Mouse (Mus musculus) CH12.LX (cell line): ENCODE data around the gene Agtpbp1. TPM values are rescaled to one million over a fixed set of nuclear protein-coding genes. Genes with fewer than 3 reads are reported as not detected.

Experiments used
- DNase-seq: peaks from one replicate; pipeline ENCODE4 v3.0.0-alpha.2; 2013; ENCODE audit errors: extremely low read depth
- H3K27ac ChIP-seq: 2 replicates; pipeline ENCODE4 v1.5.1; 2012; ENCODE audit warnings: low read depth, mild to moderate bottlenecking, control low read depth, moderate library complexity; ENCODE audit not compliant: insufficient read depth
- H3K27me3 ChIP-seq: replicated peaks from 2 replicates; pipeline ENCODE3; 2012; ENCODE audit warnings: inconsistent platforms
- H3K36me3 ChIP-seq, 2 experiments: replicated peaks in 1 of 2; 2 replicates each; pipeline versions ENCODE3 to v1.6.1; 2012; ENCODE audit warnings: inconsistent platforms in 1 of 2, low read length in 1 of 2, mild to moderate bottlenecking in 1 of 2, mixed read lengths in 1 of 2, moderate library complexity in 1 of 2; ENCODE audit not compliant: control insufficient read depth in 1 of 2, insufficient read depth in 1 of 2
- H3K4me1 ChIP-seq, 2 experiments: 2 replicates each; pipeline ENCODE4 v1.6.1; 2012; ENCODE audit warnings: inconsistent platforms in 1 of 2, moderate library complexity in 1 of 2; ENCODE audit not compliant: insufficient read depth in 2 of 2, control insufficient read depth in 1 of 2
- H3K4me2 ChIP-seq: 2 replicates; pipeline ENCODE4 v1.6.1; 2012; ENCODE audit warnings: low read depth, mild to moderate bottlenecking, control low read depth; ENCODE audit not compliant: poor library complexity, insufficient read depth, severe bottlenecking
- H3K4me3 ChIP-seq, 3 experiments: fragments of 150-350 bp in 1 of 3; sonication (generic) in 1 of 3; replicated peaks in 1 of 3; 2 replicates each; pipeline versions ENCODE3 to v1.5.1; 2011 to 2012; ENCODE audit warnings: low read depth in 2 of 3, low read length in 2 of 3, mild to moderate bottlenecking in 2 of 3, moderate library complexity in 2 of 3, control low read depth in 1 of 3, improper control_type of control experiment in 1 of 3, inconsistent platforms in 1 of 3, mixed read lengths in 1 of 3; ENCODE audit not compliant: poor library complexity in 1 of 3
- H3K79me2 ChIP-seq: replicated peaks from 2 replicates; pipeline ENCODE4 v1.6.1; 2012; ENCODE audit warnings: mild to moderate bottlenecking, moderate library complexity; ENCODE audit not compliant: control insufficient read depth, poor library complexity, insufficient read depth, severe bottlenecking; ENCODE audit errors: extremely low read depth
- H3K9ac ChIP-seq: 2 replicates; pipeline ENCODE4 v1.6.1; 2012; ENCODE audit warnings: low read depth, mild to moderate bottlenecking, control low read depth, moderate library complexity; ENCODE audit not compliant: insufficient read depth
- H3K9me3 ChIP-seq: replicated peaks from 2 replicates; pipeline ENCODE3; 2012; ENCODE audit warnings: low read length, inconsistent platforms, mixed read lengths
- BHLHE40 ChIP-seq: IDR thresholded peaks from 2 replicates; pipeline ENCODE4 v1.6.1; 2011; ENCODE audit warnings: mild to moderate bottlenecking, low read depth, low read length, improper control_type of control experiment
- CHD2 ChIP-seq: IDR thresholded peaks from 2 replicates; pipeline ENCODE4 v1.6.1; 2011; ENCODE audit warnings: low read length, improper control_type of control experiment
- E2F4 ChIP-seq: IDR thresholded peaks from 2 replicates; pipeline ENCODE4 v1.6.1; 2011; ENCODE audit warnings: low read depth, low read length, improper control_type of control experiment; ENCODE audit not compliant: insufficient replicate concordance
- EP300 ChIP-seq: IDR thresholded peaks from 2 replicates; pipeline ENCODE4 v1.6.1; 2011; ENCODE audit warnings: low read length, improper control_type of control experiment
- ETS1 ChIP-seq: conservative IDR thresholded peaks from 2 replicates; pipeline ENCODE4 v1.6.1; 2012; ENCODE audit warnings: low read depth, mild to moderate bottlenecking, inconsistent platforms, low read length, improper control_type of control experiment, moderate library complexity
- GABPA ChIP-seq: IDR thresholded peaks from 2 replicates; pipeline ENCODE4 v1.6.1; 2012; ENCODE audit warnings: low read depth, low read length, improper control_type of control experiment, inconsistent platforms; ENCODE audit not compliant: insufficient replicate concordance
- HCFC1 ChIP-seq: IDR thresholded peaks from 2 replicates; pipeline ENCODE4 v1.6.1; 2012; ENCODE audit warnings: low read depth, mild to moderate bottlenecking, inconsistent platforms, low read length, improper control_type of control experiment
- IRF4 ChIP-seq: IDR thresholded peaks from 2 replicates; pipeline ENCODE4 v1.6.1; 2014; ENCODE audit warnings: low read depth, mild to moderate bottlenecking, inconsistent platforms, low read length, improper control_type of control experiment
- JUN ChIP-seq: IDR thresholded peaks from 2 replicates; pipeline ENCODE4 v1.6.1; 2011; ENCODE audit warnings: low read depth, mild to moderate bottlenecking, low read length, improper control_type of control experiment, moderate library complexity; ENCODE audit not compliant: insufficient read depth
- MAX ChIP-seq: IDR thresholded peaks from 2 replicates; pipeline ENCODE4 v1.6.1; 2011; ENCODE audit warnings: low read length, improper control_type of control experiment
- MAZ ChIP-seq: IDR thresholded peaks from 2 replicates; pipeline ENCODE4 v1.6.1; 2012; ENCODE audit warnings: low read depth, mild to moderate bottlenecking, inconsistent platforms, low read length, improper control_type of control experiment, moderate library complexity
- MXI1 ChIP-seq: IDR thresholded peaks from 2 replicates; pipeline ENCODE4 v1.6.1; 2011; ENCODE audit warnings: mild to moderate bottlenecking, low read depth, low read length, improper control_type of control experiment
- MYC ChIP-seq: IDR thresholded peaks from 2 replicates; pipeline ENCODE4 v1.6.1; 2011; ENCODE audit warnings: low read depth, mild to moderate bottlenecking, improper control_type of control experiment, low read length
- NELFE ChIP-seq: IDR thresholded peaks from 2 replicates; pipeline ENCODE4 v1.6.1; 2011; ENCODE audit warnings: low read depth, low read length, improper control_type of control experiment
- PAX5 ChIP-seq: IDR thresholded peaks from 2 replicates; pipeline ENCODE4 v1.6.1; 2012; ENCODE audit warnings: low read length, inconsistent platforms, mixed read lengths
- POLR2A ChIP-seq: IDR thresholded peaks from 2 replicates; pipeline ENCODE4 v1.6.1; 2011; ENCODE audit warnings: low read depth, mild to moderate bottlenecking, improper control_type of control experiment, low read length
- RAD21 ChIP-seq: IDR thresholded peaks from 2 replicates; pipeline ENCODE4 v1.6.1; 2011; ENCODE audit warnings: low read depth, mild to moderate bottlenecking, low read length, improper control_type of control experiment, moderate library complexity
- RCOR1 ChIP-seq: conservative IDR thresholded peaks from 2 replicates; pipeline ENCODE4 v1.6.1; 2012; ENCODE audit warnings: low read depth, mild to moderate bottlenecking, inconsistent platforms, low read length, improper control_type of control experiment
- SIN3A ChIP-seq: IDR thresholded peaks from 2 replicates; pipeline ENCODE4 v1.6.1; 2012; ENCODE audit warnings: low read length, improper control_type of control experiment, inconsistent platforms
- SMC3 ChIP-seq: IDR thresholded peaks from 2 replicates; pipeline ENCODE4 v1.6.1; 2011; ENCODE audit warnings: low read depth, low read length, improper control_type of control experiment
- TBP ChIP-seq: conservative IDR thresholded peaks from 2 replicates; pipeline ENCODE4 v1.6.1; 2011; ENCODE audit warnings: low read depth, low read length, improper control_type of control experiment
- TCF12 ChIP-seq: IDR thresholded peaks from 2 replicates; pipeline ENCODE4 v1.6.1; 2014; ENCODE audit warnings: low read depth, mild to moderate bottlenecking, inconsistent platforms, low read length, improper control_type of control experiment
- ZC3H11A ChIP-seq: IDR thresholded peaks from 2 replicates; pipeline ENCODE4 v1.6.1; 2012; ENCODE audit warnings: low read depth, mild to moderate bottlenecking, inconsistent platforms, low read length, improper control_type of control experiment
- ZMIZ1 ChIP-seq: IDR thresholded peaks from 2 replicates; pipeline ENCODE4 v1.6.1; 2012; ENCODE audit warnings: low read depth, mild to moderate bottlenecking, inconsistent platforms, low read length, improper control_type of control experiment
- dilution Hi-C: fragments of 300-500 bp; cut with MboI; formaldehyde crosslinking; loops from 2 replicates; pipeline ENCODE4 v1.14.3; 2020; ENCODE audit warnings: low sequenced_read_pairs; ENCODE audit not compliant: extremely low pct_unique_long_range_greater_than_20kb, extremely low pct_ligation_motif_present
- in situ Hi-C: fragments of 300-500 bp; cut with MboI; formaldehyde crosslinking; loops from 3 replicates; pipeline ENCODE4 v1.14.3; 2019; ENCODE audit warnings: low sequenced_read_pairs, low pct_ligation_motif_present, low pct_unique_long_range_greater_than_20kb, mixed read lengths
- polyA plus RNA-seq: library from polyadenylated mRNA; unstranded; fragments of >175 nt; gene quantifications from 2 replicates; pipeline ENCODE4 v1.2.1, GENCODE M21; 2012; ENCODE audit warnings: low read depth; ENCODE audit not compliant: insufficient read length
- total RNA-seq, 2 experiments: library from RNA; depleted of rRNA; stranded (reverse); fragments of 300-350 nt in 1 of 2; fragments of >200 nt in 1 of 2; gene quantifications; 2 replicates each; pipeline ENCODE4 v1.2.3; 2012 to 2014

Gene Agtpbp1
- total and polyA plus RNA-seq, 3 experiments, result 15.7 to 21.5 (median 19.5) TPM

GRCm38 (mm10) chr13:59487287-59487686 is 97.7 kb downstream of the Agtpbp1 start:
- Histone ChIP-seq H3K4me2 (no peak overlapping the region), H3K79me2 (no peaks in the 10 kb centered on the region), H3K4me1 (peaks cover 3% of the 10 kb centered on the region in 2 experiments; a peak in 1 of 4 replicates), H3K36me3 (peaks cover 5 to 28% of the 10 kb centered on the region in 2 experiments), H3K27ac (no peak overlapping the region), H3K27me3 (no peaks in the 10 kb centered on the region), H3K9me3 (no peaks in the 10 kb centered on the region), H3K4me3 (no peak overlapping the region), H3K9ac (no peak overlapping the region)
- in situ Hi-C loops (no loop called here), dilution Hi-C loops (no loop called here)
- DNase-seq, result no peak
- TF ChIP-seq HCFC1, result no peak
- no peak for TF ChIP-seq MXI1
- TF ChIP-seq SMC3, result no peak
- no peak for TF ChIP-seq E2F4
- TF ChIP-seq RAD21, result no peak
- TF ChIP-seq SIN3A, result no peak
- TF ChIP-seq GABPA, result no peak
- TF ChIP-seq CHD2, result no peak

- Histone ChIP-seq H3K4me3 (no peak overlapping the region), H3K79me2 (no peaks in the 10 kb centered on the region), H3K27me3 (no peaks in the 10 kb centered on the region), H3K9me3 (no peaks in the 10 kb centered on the region), H3K4me2 (no peak overlapping the region), H3K36me3 (peaks cover 5 to 34% of the 10 kb centered on the region in 2 experiments), H3K27ac (no peak overlapping the region), H3K4me1 (peaks cover 3% of the 10 kb centered on the region in 2 experiments; a peak in 1 of 4 replicates), H3K9ac (no peak overlapping the region)
- in situ Hi-C loops, result no loop called here
- DNase-seq, result no peak
- TF ChIP-seq POLR2A (no peak), TCF12 (no peak), TBP (no peak)
- dilution Hi-C loops, result no loop called here
Observed at GRCm38 (mm10) chr13:59486243-59486642, 98.8 kb downstream of the Agtpbp1 start.

GRCm38 (mm10) chr13:59485456-59485855 is 99.6 kb downstream of the Agtpbp1 start:
- H3K9me3 ChIP-seq, result no peaks in the 10 kb centered on the region
- no peak overlapping the region for H3K9ac ChIP-seq
- H3K79me2 ChIP-seq, result no peaks in the 10 kb centered on the region
- no peak for DNase-seq
- H3K4me3 ChIP-seq, result no peak overlapping the region
- dilution Hi-C loops, result no loop called here
- in situ Hi-C loops, result no loop called here
- peaks cover 3% of the 10 kb centered on the region in 2 experiments; a peak in 1 of 4 replicates for H3K4me1 ChIP-seq
- no peak for TF ChIP-seq JUN
- TF ChIP-seq POLR2A, result no peak
- TF ChIP-seq GABPA, result no peak
- no peak for TF ChIP-seq ZMIZ1
- TF ChIP-seq ZC3H11A, result no peak
- no peak for TF ChIP-seq RAD21
- TF ChIP-seq NELFE, result no peak
- TF ChIP-seq MAZ, result no peak
- TF ChIP-seq IRF4, result no peak
- TF ChIP-seq MAX, result no peak
- no peak for TF ChIP-seq EP300
- no peak for TF ChIP-seq BHLHE40
- TF ChIP-seq MYC, result no peak
- TF ChIP-seq PAX5, result no peak
- no peak for TF ChIP-seq RCOR1
- TF ChIP-seq ETS1, result no peak
- no peak overlapping the region for H3K27ac ChIP-seq
- H3K4me2 ChIP-seq, result no peak overlapping the region
- peaks cover 5 to 39% of the 10 kb centered on the region in 2 experiments for H3K36me3 ChIP-seq
- H3K27me3 ChIP-seq, result no peaks in the 10 kb centered on the region
